Mouse (Mus musculus) gastrocnemius, postnatal 4 days (tissue): ENCODE results near the gene Rnasek. TPM values are rescaled to one million over a fixed set of nuclear protein-coding genes. Genes with fewer than 3 reads are reported as not detected.

ENCODE experiments used
- DNase-seq, 2 experiments: peaks; one replicate each; pipeline ENCODE4 v3.0.0; 2021 to 2022; ENCODE audit warnings: low spot score in 2 of 2, mixed read lengths in 2 of 2
- microRNA-seq: library from miRNA; unstranded; fragments of <30 nt; microRNA quantifications from one replicate; pipeline ENCODE4 v1.2.0, GENCODE M21; 2021
- total RNA-seq, 2 experiments: library from RNA; stranded (reverse); gene quantifications; 2 replicates each; pipeline ENCODE4 v1.2.3; 2021

The Rnasek gene
- total RNA-seq, 2 experiments from 2014 or later = 83.0 to 103 TPM

- no peak for DNase-seq
These were observed 50.1 kb downstream of the Rnasek start for GRCm38 (mm10) chr11:70189319-70190134.

Small RNA genes lying within 50 kb of the gene (microRNA-seq; reads per million reads assigned to microRNA genes)
- 1,016 reads per million, percentile 76 among the genes with 10 or more reads in this experiment for gene Mir195a
- gene Mir497 = not detected
- not detected for gene Mir497b

Other genes with a start within 250 kb of the Rnasek start
- gene Gabarap, start 248.7 kb downstream of the Rnasek start, total RNA-seq = 100 to 1,000 TPM; 234 to 246 TPM
- 10 to 100 TPM; 31.5 to 34.7 TPM for gene Phf23, start 244.1 kb downstream of the Rnasek start, total RNA-seq
- 10 to 100 TPM; 19.1 to 22.8 TPM for gene Dvl2, start 239.2 kb downstream of the Rnasek start, total RNA-seq
- gene Acadvl, start 224.4 kb downstream of the Rnasek start, total RNA-seq = 100 to 1,000 TPM; 233 to 241 TPM
- 10 to 100 TPM; 23.9 to 33.8 TPM for gene Dlg4, start 222.9 kb downstream of the Rnasek start, total RNA-seq
- gene Asgr1, start 185.8 kb downstream of the Rnasek start, total RNA-seq = under 1 TPM in 1 of 2 experiments, not detected in 1; 0.62 TPM
- under 1 TPM in 1 of 2 experiments, not detected in 1; 0.62 TPM for gene Asgr2, start 147.2 kb downstream of the Rnasek start, total RNA-seq
- gene Mgl2, start 109.5 kb downstream of the Rnasek start, total RNA-seq = 1 to 10 TPM; 2.8 to 4.2 TPM
- 10 to 100 TPM in 1 of 2 experiments, 1 to 10 TPM in 1; 8.6 to 10.5 TPM for gene Clec10a, start 83.6 kb downstream of the Rnasek start, total RNA-seq
- not detected for gene Slc16a11, start 27.1 kb downstream of the Rnasek start, total RNA-seq
- 1 to 10 TPM; 2.6 to 3.2 TPM for gene Slc16a13, start 18.8 kb downstream of the Rnasek start, total RNA-seq
- gene Bcl6b, start 10.0 kb downstream of the Rnasek start, total RNA-seq = 10 to 100 TPM; 20.2 to 22.2 TPM
- 10 to 100 TPM; 51.4 to 56.9 TPM for gene 0610010K14Rik, start 1.9 kb downstream of the Rnasek start, total RNA-seq
- gene Gm21988, start within 50 bp of the Rnasek start, total RNA-seq = 1 to 10 TPM; 2.5 to 4.1 TPM
- gene Alox12, start 15.5 kb upstream of the Rnasek start, total RNA-seq = 1 to 10 TPM; 1.3 to 1.7 TPM
- gene Alox12e, start 82.8 kb upstream of the Rnasek start, total RNA-seq = under 1 TPM in 1 of 2 experiments, not detected in 1; 0.13 TPM
- under 1 TPM; 0.13 to 0.25 TPM for gene Alox15, start 112.2 kb upstream of the Rnasek start, total RNA-seq
- 10 to 100 TPM; 26.1 to 26.5 TPM for gene Pelp1, start 170.2 kb upstream of the Rnasek start, total RNA-seq
- gene Arrb2, start 192.8 kb upstream of the Rnasek start, total RNA-seq = 10 to 100 TPM; 20.4 to 24.7 TPM
- gene Med11, start 212.1 kb upstream of the Rnasek start, total RNA-seq = 10 to 100 TPM; 11.2 TPM
- gene Zmynd15, start 219.6 kb upstream of the Rnasek start, total RNA-seq = 1 to 10 TPM in 1 of 2 experiments, under 1 TPM in 1; 0.96 to 1.3 TPM
- 1 to 10 TPM; 5.0 to 5.1 TPM for gene Cxcl16, start 220.1 kb upstream of the Rnasek start, total RNA-seq